Mouse (Mus musculus): Measurements from ENCODE around the gene Herpud1. TPM values are rescaled to one million over a fixed set of nuclear protein-coding genes. Genes with fewer than 3 reads are reported as not detected.

Herpud1 gene
- 10 to 100 TPM; 35.5 to 36.2 TPM for total RNA-seq (2021)
- long read RNA-seq, transcript Herpud1-205 (8 exons, 1,952 nt): major isoform, 77 of 96 reads
- long read RNA-seq, partial matches to known transcripts: 2 of 96 reads
- long read RNA-seq, other reads (novel, unspliced or antisense): 12 of 96 reads

DNA sequence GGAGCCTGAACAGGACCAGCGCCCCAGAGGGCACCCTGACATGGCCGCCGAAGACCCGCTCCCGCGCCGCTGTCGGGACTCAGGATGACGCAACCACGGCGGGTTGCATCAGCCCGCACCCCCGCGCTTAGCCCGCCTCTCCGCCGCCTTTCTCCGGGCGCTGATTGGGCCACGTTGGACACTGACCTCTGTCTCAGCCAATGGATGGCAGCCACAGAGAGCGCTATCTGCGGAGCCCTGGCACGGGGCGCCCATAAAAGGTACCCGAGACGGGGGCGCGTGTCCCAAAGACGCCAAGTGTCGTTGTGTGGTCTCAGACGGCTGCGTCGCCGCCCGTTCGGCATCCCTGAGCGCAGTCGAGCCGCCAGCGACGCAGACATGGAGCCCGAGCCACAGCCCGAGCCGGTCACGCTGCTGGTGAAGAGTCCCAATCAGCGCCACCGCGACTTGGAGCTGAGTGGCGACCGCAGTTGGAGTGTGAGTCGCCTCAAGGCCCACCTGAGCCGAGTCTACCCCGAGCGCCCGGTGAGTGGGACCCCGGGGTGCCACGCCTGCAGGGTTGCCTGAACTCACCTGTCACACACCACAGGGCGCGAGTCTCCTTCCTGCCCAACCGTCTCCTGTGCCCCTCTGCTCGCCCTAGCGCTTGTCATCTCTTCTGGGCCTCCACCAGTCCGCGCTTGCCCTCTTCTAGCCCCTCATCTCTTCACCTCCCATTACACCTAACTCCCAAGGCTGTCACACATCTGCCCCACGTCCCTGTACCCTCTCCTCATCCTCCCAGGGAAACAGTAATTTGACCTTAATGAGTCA lies at the start of gene Herpud1:
Herpud1 (plus strand) TSS at position 225 of the 813 bp plus-strand sequence.
- peak; percentile 97 to 99 for DNase-seq (ENCODE audit: low spot score in 2 of 2)

DNA sequence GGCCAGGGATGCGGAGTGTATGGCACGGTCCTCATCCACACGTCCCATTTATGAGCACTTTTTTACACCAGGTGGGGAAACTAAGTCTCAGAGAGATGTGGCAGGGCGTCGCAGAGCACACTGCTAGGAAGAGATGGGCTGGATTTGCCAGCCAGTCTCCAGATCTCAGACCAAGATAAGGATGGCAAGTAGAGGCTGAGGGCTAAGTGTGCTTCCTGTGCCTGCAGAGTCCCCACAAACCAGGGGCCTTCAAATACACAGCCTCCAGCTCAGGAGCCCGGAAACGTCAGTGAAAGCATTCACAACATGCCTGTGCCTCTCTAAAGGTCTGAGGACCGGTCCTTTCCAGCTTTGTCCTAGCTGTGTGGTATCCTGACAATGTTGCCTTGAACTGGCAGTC lies 48.7 kb upstream of the Herpud1 start:
- no peak for DNase-seq (ENCODE audit: low spot score in 2 of 2)

DNA sequence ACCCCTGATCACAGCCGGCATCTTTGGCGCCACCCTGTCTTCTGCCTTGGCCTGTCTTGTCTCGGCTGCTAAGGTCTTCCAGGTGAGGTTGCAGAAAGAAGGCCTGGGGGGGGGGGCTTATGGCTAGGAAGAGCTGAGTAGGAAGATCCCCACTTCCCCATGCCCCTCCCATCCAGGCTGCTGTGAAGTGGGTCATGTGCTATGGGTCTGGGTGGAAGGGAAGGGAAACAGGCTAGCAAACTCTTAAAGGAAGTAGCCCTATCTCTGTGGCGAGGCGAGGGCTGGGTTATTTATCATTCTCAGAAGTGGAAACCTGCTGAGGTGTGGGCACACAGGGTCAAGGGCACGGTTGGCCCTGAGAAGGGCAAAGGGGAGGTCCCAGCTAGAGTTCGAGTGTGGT lies 45.4 kb upstream of the Herpud1 start:
- no peak for DNase-seq (ENCODE audit: low spot score in 2 of 2)

DNA sequence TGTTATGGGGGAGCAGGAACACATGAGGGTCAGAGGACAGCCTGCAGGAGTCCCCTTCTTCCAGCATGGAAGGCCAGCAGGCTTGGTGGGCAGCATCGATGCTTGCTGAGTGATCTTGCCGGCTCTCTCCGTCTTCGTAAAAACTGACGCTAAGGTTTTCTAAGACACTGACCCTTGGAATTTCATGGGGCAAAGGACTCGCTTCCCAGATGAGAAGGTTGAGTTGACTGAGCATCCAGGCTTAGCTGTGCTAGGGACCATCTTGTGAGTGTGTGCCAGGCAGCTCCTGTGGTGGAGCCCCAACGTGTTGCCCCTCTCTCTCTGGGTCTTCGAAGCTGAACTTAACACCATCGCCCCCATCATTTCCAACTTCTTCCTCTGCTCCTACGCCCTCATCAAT lies 43.5 kb upstream of the Herpud1 start:
- no peak for DNase-seq (ENCODE audit: low spot score in 2 of 2)

DNA sequence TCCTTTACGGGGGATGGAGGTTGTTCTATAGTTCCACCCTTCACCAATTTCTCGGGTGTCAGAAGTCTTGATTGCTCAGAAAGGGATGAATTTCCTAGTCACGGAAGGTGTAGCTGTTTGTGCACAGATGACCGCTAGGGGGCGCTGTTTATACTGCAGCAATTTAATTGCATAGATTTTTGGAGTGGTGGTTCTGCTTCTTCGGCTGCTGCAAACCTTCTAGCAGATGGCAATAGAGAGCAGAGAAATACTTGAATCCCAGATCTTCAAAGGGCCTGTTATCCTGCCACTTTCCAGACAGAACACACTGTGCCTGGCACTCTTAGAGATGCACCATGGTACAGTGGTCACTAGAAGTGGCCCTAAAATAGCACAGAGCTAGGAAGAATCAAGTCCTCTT lies 42.9 kb upstream of the Herpud1 start:
- DNase-seq (ENCODE audit: low spot score in 2 of 2): peak; percentile 89 to 90

DNA sequence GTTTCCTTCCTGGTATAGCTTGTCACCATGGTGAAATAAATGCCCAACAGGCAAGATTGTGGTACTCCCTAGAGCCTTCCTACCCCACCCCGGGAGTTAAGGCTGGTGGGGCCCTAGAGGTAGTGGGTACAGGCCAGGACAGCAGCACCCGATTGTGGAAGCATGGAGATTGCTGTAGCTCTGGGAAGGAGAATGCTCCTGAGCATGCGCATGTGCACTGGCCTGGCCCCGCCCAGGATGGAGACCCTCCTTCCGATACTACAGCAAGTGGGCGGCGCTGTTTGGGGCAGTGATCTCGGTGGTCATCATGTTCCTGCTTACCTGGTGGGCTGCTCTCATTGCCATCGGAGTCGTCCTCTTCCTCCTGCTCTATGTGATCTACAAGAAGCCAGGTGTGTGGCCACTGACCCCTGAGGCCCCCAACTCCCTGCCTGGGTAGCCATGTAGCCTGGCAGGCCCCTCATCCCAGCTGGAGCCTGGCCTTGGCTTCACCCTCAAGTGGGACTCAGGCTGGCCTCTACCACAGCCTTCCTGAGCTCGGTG lies 42.4 kb upstream of the Herpud1 start:
- no peak for DNase-seq (ENCODE audit: low spot score in 2 of 2)

DNA sequence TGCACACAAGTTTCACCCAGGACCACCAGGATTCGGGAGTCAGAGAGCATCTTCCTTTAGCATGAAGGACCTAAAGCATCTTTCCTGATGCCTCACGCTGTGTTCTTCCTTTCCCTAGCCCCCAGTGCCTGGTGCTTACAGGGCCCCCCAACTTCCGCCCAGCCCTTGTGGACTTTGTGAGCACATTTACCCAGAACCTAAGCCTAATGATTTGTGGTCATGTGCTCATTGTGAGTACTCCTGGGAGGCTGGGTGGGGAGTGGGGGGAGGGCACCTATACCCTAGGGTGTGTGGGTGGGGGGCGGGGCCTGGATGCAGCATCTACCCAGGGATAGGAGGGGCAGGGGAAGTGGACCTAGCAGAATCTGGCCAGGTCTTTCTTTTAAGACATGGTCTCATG lies 40.6 kb upstream of the Herpud1 start:
- no peak for DNase-seq (ENCODE audit: low spot score in 2 of 2)

DNA sequence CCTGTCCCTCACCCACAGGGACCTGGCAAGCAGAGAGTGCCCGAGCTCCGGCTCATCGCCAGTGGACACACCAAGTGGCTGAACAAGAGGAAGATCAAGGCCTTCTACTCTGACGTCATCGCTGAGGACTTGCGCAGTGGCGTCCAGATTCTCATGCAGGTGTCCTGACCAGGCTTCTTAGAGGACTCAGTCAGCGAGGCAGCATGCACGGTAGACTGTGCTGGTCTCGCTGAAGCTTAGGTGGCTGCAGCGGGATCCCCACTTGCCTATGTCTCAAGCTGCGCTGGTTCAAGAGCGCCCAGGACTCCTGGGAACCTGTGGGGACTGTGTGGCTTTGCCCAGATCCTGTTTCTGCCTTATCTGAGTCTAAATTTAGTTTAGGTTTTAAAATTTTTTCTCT lies 40.0 kb upstream of the Herpud1 start:
- DNase-seq (ENCODE audit: low spot score in 2 of 2): no peak

DNA sequence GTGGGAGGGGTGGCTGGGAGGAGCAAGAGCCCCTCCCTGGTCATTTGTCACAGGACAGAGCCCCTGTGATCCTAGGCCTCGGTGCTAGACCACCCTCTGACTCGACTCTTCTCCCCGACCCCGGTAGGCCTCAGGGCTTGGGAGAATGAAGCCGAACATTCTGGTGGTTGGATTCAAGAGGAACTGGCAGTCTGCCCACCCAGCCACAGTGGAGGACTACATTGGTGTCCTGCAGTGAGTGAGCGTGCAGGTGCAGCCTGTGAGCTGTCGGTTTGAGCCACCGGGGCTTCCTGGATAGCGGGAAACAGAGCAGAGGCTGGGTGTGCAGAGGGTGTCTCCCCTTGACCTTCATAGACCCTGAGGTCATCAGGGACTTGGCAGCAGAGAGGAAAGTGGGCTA lies 37.8 kb upstream of the Herpud1 start:
- no peak for DNase-seq (ENCODE audit: low spot score in 2 of 2)

DNA sequence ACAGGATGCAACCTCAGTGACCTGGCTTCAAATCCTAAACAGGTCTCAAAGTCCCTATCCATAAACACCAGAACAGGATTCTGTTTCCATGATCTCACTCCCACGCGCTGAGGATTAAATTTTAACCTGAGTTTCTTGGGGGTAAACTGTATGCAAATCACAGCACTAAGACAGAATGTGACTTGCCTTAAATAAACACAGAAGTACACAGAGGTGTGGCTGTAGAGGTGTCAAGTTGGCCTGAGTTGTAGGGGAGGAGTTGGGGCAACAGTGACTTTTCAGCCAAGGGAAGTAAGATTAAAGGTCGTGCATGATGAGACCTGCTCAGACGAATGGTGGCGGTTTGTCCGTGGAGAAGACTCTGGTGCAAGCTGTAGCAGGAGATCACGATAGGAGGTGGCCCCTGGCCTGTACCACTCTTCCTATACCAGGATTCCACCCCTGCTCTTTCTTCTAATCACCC lies 32.1 kb upstream of the Herpud1 start:
- DNase-seq (ENCODE audit: low spot score in 2 of 2): no peak

DNA sequence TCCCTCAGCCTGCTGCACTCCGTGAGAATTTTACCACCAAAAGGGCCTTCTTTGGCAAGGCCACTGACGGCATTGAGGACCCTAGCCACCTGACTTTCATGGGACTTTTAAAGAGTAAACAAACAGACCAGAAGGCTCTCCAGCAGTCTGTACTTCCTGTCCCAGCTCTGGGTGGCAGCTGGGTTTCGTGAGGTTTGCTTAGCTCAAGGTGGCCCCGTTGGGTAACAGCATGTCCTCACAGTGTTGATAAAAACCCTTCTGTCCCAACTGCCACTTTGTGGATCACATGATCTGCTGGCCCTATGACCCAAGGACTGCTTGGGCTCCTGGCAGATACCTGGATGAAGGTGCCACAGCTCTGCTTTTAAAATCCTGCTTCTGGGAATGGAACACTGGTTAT lies 31.7 kb upstream of the Herpud1 start:
- no peak for DNase-seq (ENCODE audit: low spot score in 2 of 2)

DNA sequence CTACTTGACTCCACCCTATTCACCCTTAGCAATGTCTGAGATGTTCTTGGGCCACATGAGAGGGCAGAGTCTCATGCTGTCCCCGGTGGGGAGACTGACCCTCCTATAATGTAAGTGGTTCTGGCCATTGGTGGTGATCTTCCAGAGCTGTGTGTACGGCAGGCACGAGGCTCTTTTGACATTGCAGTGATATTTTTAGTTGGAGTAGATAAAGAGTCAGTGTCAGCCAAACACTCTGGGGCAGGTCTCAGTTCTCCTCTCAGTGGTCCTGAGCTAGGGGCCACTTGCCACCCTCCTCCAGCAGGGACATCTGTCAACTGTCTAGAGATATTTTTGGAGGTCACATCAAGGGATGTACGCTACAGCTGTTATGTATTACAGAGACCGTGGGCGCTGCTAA lies 29.0 kb upstream of the Herpud1 start:
- no peak for DNase-seq (ENCODE audit: low spot score in 2 of 2)

DNA sequence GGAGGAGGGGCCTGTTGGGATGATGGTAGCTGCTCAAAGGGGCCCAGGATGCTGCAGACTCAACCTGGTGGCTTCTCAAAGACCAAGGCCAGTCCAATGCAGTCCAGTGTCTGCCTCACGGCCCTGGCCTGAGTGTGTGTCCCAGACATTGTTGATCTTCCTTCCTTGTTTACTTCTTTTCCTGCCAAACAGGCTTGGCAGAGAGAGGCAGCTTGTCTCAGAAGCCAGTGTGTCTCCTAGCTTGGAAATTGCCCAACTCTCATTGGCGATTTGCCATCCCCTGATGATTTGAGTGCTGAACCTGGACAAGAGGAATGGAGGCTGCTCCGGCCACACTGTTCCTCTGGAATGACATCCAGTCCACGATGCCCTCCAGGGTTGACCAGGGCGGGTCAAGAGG lies 27.7 kb upstream of the Herpud1 start:
- DNase-seq (ENCODE audit: low spot score in 2 of 2): peak; percentile 81 to 83

DNA sequence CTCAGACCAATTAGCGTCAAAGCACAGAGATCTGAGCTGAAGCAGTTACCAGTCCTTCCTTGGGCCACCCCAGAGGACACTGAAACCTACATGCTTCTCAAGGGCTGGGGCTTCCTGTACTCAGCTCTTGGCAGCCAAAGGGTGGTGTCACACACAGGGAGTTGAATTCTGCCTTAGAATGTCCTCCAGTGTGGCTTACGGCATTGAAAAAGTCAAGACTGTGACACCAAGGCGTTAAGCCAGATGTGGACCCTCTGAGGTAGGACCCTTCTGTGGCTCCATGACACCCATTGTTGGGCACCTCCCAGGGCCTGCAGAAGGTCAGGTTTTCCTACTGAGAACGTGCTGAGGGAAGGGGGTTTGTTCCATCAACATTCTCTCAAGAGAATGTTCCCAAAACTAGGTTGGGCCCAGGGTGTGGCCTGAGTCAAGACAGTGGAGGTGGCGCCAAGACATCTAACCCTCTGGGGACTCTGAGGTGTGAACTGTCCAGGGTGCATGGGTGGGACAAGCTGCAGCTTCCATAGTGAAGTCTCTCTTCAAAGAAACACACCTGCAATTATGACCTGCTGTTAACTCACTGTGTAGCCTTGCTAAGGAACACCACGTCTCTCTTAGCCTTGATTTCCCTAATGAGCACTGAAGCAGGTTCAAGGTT lies 24.3 kb upstream of the Herpud1 start:
- no peak for DNase-seq (ENCODE audit: low spot score in 2 of 2)

DNA sequence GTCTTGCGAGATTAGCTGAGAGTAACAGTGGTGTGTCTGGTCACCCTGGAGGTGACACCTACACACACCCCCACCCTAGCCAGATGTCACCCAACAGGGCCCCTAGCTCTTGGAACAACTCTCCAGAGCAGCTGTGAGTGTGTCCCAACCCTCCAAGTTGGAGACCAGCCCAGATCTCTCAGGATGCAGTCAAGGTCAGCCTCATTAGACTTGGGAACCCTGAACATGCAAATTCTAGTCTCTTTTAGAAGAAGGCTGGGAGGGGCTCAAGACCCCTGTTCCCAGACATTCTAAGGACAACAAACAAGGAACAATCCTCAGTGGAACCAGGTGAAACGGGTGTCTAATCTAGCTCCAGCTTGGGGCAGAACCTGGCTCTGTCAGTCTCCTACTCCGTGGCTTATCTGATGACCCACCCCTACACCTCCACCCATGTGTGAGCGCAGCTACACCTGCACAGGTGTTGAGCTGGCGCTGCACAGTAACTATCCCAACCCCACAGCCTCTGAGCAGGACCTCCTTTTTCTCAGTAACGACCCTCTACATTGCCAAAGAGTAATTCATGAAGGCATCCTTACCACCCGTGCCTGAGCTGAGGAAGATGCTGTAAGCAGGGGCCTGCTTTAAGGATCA lies 23.5 kb upstream of the Herpud1 start:
- no peak for DNase-seq (ENCODE audit: low spot score in 2 of 2)

DNA sequence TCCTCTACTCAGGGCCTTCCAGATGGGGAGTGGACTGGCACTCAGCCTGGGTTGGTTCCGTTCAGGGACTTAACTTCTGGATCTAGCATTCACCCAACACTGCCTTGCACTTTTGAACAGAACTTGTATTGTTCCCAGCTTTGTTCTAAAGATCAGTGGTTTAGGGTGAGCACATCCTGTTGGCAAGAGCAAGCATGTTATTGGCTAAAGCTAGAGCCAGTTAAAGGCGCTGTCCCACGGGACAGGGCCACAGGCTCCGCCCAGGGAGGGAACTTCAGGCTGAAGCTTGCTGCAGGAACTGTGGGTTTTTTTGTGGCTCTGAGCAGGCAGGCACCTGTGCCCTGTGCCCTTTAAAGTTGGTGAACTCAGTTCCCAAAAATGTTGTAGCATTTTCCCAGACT lies 22.9 kb upstream of the Herpud1 start:
- peak in 1 of 2 experiments; percentile 30 for DNase-seq (ENCODE audit: low spot score in 2 of 2)

DNA sequence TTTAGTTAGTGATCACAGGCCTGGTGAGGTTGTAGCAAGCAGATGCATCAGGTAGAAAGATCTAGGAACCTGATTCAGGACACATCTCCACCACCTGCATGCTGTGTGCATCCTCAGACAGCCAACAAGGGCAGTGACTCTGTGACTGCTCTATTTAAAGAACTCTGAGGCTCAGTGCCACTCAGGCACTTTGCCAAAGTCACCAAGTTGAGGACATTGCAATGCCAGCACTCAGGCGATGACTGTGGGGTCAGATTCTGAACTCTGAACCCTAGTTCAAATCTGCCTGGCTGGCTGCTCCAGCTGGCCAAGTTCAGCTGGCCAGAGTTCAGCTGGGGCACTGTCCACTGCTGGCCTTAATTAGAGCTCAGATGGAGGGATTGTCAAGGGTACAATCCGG lies 22.3 kb upstream of the Herpud1 start:
- no peak for DNase-seq (ENCODE audit: low spot score in 2 of 2)

DNA sequence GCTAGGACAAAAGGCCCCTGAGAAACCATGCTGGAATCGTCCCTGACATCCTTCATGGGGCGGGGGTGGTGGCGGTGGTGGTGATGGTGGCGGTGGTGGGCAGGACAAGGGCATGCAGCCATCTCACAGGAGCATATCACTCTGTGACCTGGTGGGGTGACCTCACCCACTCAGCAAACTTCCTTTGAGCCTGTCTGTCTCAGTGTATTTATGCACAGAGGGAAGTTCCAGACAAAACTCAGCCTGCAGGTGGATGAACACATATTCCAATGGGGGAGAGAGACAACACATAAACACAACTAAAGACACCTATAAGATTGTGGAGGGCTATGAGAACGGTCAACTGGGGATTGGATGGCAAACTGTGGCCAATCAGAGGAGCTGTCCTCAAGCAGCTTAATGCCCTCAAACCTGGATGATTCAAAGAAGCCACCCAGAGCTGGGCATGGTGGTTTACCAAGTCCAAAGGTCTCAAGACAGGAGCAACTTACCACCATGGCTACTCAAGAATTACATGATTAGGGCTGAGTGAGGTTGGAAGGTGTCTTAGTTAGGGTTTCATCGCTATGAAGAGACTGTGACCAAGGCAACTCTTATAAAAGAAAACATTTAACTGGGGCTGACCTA lies 21.4 kb upstream of the Herpud1 start:
- no peak for DNase-seq (ENCODE audit: low spot score in 2 of 2)

DNA sequence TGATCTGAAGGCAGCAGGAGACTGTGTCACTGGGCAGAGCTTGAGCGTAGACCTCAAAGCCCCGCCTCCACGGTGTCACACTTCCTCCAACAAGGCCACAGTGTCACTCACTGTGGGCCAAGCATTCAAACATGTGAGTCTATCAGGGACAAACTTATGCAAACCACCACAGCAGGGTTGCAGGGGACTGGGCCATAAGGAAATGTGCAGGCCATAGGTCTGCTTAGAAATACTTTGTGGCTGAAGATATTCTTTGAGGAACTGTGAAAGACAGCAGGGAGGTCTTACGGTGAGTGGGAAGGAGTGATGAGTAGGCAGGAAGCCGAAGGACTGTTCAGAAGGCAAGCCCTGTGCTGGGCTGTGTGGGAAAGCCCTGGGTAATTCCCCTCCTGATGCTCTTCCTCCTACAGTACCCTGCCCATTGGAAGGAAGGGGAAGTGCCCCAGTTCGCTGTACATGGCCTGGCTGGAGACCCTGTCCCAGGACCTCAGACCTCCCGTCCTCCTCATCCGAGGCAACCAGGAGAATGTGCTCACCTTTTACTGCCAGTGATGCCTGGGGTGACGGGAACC lies 20.7 kb upstream of the Herpud1 start:
- DNase-seq (ENCODE audit: low spot score in 2 of 2): no peak

DNA sequence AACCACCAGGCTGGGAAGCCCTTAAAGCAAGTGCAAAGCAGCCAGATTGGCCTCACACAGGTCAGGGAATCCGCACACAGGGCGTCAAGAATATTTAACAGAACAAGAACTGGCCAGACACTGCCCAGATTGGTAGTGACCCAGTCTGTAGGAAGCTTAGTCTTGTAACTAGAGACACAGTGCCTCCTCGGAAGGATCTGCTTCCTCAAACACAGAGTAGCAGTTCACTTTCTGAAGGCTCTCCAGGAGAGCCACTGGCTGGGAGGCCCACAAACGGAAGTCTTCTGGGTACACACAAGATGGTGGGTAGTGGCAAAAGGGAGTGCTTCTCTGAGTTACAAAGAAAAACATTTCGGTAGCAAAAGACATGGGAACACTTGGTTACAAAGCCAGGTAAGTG lies 15.4 kb upstream of the Herpud1 start:
- DNase-seq (ENCODE audit: low spot score in 2 of 2): no peak
